ENCODE assay signal across 10 mouse cellular contexts in genomic region chr9:62469143-62469542, GRCm38 (mm10).
DNase-seq lines count a peak whose midpoint lies in the region; ATAC-seq lines count a peak whose summit lies in the region.
"Had no signal": no experiment of that assay in that cellular context is flagged by ENCODE, and none has a peak within 500 bp of the region (broad histone marks: within the 10 kb centered on the region; RNA-seq: fewer than 3 reads in every experiment).

No protein-coding gene starts in this region.

- H3K4me1 ChIP-seq in forebrain, embryonic 16.5 days (replicated peaks; ENCODE audit: control insufficient read depth, insufficient read depth, low read length): peaks cover 34% of the 10 kb centered on the region
- H3K4me1 ChIP-seq in neural tube, embryonic 12.5 days: peaks cover 31% of the 10 kb centered on the region

- H3K4me2 ChIP-seq in forebrain, embryonic 16.5 days (ENCODE audit: low read length): no peak overlapping the region
- no peak overlapping the region for H3K4me2 ChIP-seq in neural tube, embryonic 12.5 days (replicated peaks)
- H3K4me2 ChIP-seq: kidney, embryonic 15.5 days; limb, embryonic 13.5 days had no signal

- no peaks in the 10 kb centered on the region for H3K27me3 ChIP-seq in forebrain, embryonic 16.5 days (replicated peaks; ENCODE audit: control insufficient read depth, insufficient read depth, low read length)
- no peaks in the 10 kb centered on the region for H3K27me3 ChIP-seq in neural tube, embryonic 12.5 days (replicated peaks)
- H3K27me3 ChIP-seq: kidney, embryonic 15.5 days; limb, embryonic 13.5 days had no signal

- H3K4me3 ChIP-seq in forebrain, embryonic 16.5 days (replicated peaks; ENCODE audit: low read length): no peak overlapping the region
- no peak overlapping the region for H3K4me3 ChIP-seq in neural tube, embryonic 12.5 days
- H3K4me3 ChIP-seq: heart, embryonic 10.5 days; kidney, embryonic 15.5 days; limb, embryonic 13.5 days had no signal

- peak overlapping the region; percentile 10; the same call in 1 of the 2 replicates for H3K9ac ChIP-seq in forebrain, embryonic 16.5 days (replicated peaks; ENCODE audit: low read depth, low read length)
- H3K9ac ChIP-seq in neural tube, embryonic 12.5 days: no peak overlapping the region
- H3K9ac ChIP-seq: kidney, embryonic 15.5 days; limb, embryonic 13.5 days had no signal

- peak; percentile 68 for ATAC-seq in forebrain, embryonic 16.5 days
- peak; percentile 52 for ATAC-seq in neural tube, embryonic 12.5 days (ENCODE audit: low FRiP score, low read depth)

- DNase-seq in brain, adult 2 months (ENCODE audit: low read depth, low spot score): peak; percentile 98
- DNase-seq in cerebellum, postnatal 14 days: peak; percentile 92 to 96
- DNase-seq in spleen, adult 18-20 months: no peak
- no peak for DNase-seq in lung, postnatal 36 days
- no peak for DNase-seq in urinary bladder, postnatal 14 days (ENCODE audit: low spot score)

- 11% methylated on average over 13 of the region's 13 CpGs for WGBS in forebrain, embryonic 16.5 days
- WGBS in neural tube, embryonic 12.5 days: 19% methylated on average over 13 of the region's 13 CpGs

- no peaks in the 10 kb centered on the region for H3K36me3 ChIP-seq in forebrain, embryonic 16.5 days (ENCODE audit: control insufficient read depth, insufficient read depth)
- H3K36me3 ChIP-seq in neural tube, embryonic 12.5 days: no peaks in the 10 kb centered on the region
- H3K36me3 ChIP-seq: heart, embryonic 10.5 days; kidney, embryonic 15.5 days; limb, embryonic 13.5 days had no signal

- H3K9me3 ChIP-seq in forebrain, embryonic 16.5 days (ENCODE audit: control insufficient read depth, low read length): no peaks in the 10 kb centered on the region
- H3K9me3 ChIP-seq in neural tube, embryonic 12.5 days: no peaks in the 10 kb centered on the region
- H3K9me3 ChIP-seq: heart, embryonic 10.5 days; kidney, embryonic 15.5 days; limb, embryonic 13.5 days had no signal

- H3K27ac ChIP-seq in forebrain, embryonic 16.5 days (ENCODE audit: low read length): peak overlapping the region; percentile 75
- peak overlapping the region; percentile 26 for H3K27ac ChIP-seq in neural tube, embryonic 12.5 days
- H3K27ac ChIP-seq: heart, embryonic 10.5 days; kidney, embryonic 15.5 days; limb, embryonic 13.5 days had no signal

Comparison
In these comparisons a context has a peak if more than half of its experiments do, and no peak if none do; other contexts are left out.
1. DNase-seq: peak in brain, adult 2 months (single experiment) and cerebellum, postnatal 14 days (2 of 2); none in spleen, adult 18-20 months (0 of 2), lung, postnatal 36 days (single experiment) and urinary bladder, postnatal 14 days (single experiment).